Mouse (Mus musculus): ENCODE results near the gene Tcp11l2.

Tcp11l2 gene

GRCm38 (mm10) chr10:84558511-84558910 is 17.9 kb upstream of the Tcp11l2 start:
- no peak for DNase-seq

GRCm38 (mm10) chr10:84559986-84560385 is 16.4 kb upstream of the Tcp11l2 start:
- no peak for DNase-seq

GRCm38 (mm10) chr10:84562121-84562520 is 14.3 kb upstream of the Tcp11l2 start:
- DNase-seq, result no peak

- peak; percentile 51 to 54 for DNase-seq
These were observed 13.6 kb upstream of the Tcp11l2 start for GRCm38 (mm10) chr10:84562567-84563554.

- DNase-seq, result no peak
These were observed 12.0 kb upstream of the Tcp11l2 start for GRCm38 (mm10) chr10:84564427-84564826.

GRCm38 (mm10) chr10:84571052-84571639 is 5.3 kb upstream of the Tcp11l2 start:
- DNase-seq, result no peak

- no peak for DNase-seq
These were observed 2.6 kb upstream of the Tcp11l2 start for GRCm38 (mm10) chr10:84573671-84574420.

GRCm38 (mm10) chr10:84576029-84576394 is 414 bp upstream of the Tcp11l2 start:
- DNase-seq, result no peak

- DNase-seq, result peak; percentile 73 to 75
These were observed 773 bp downstream of the Tcp11l2 start for GRCm38 (mm10) chr10:84577071-84577727.

GRCm38 (mm10) chr10:84578738-84579137 is 2.3 kb downstream of the Tcp11l2 start:
- DNase-seq, result no peak

GRCm38 (mm10) chr10:84579527-84579926 is 3.1 kb downstream of the Tcp11l2 start:
- no peak for DNase-seq

- DNase-seq, result no peak
These were observed 4.8 kb downstream of the Tcp11l2 start for GRCm38 (mm10) chr10:84581191-84581590.

GRCm38 (mm10) chr10:84582236-84582635 is 5.8 kb downstream of the Tcp11l2 start:
- no peak for DNase-seq

- no peak for DNase-seq
These were observed 8.2 kb downstream of the Tcp11l2 start for GRCm38 (mm10) chr10:84584451-84585293.

GRCm38 (mm10) chr10:84585294-84585650 is 8.8 kb downstream of the Tcp11l2 start:
- no peak for DNase-seq

GRCm38 (mm10) chr10:84590956-84591355 is 14.5 kb downstream of the Tcp11l2 start:
- no peak for DNase-seq

GRCm38 (mm10) chr10:84591640-84592148 is 15.3 kb downstream of the Tcp11l2 start:
- no peak for DNase-seq

- no peak for DNase-seq
These were observed 16.3 kb downstream of the Tcp11l2 start for GRCm38 (mm10) chr10:84592745-84593144.

GRCm38 (mm10) chr10:84597127-84597785 is 20.8 kb downstream of the Tcp11l2 start:
- no peak for DNase-seq

GRCm38 (mm10) chr10:84598172-84598571 is 21.7 kb downstream of the Tcp11l2 start:
- no peak for DNase-seq

GRCm38 (mm10) chr10:84600136-84600535 is 23.7 kb downstream of the Tcp11l2 start:
- no peak for DNase-seq

All from spleen, adult 18-20 months (tissue).